Mouse (Mus musculus) MEL (cell line): Measurements from ENCODE around the gene Fank1.

Experiments
- CTCF ChIP-seq, 3 experiments: IDR thresholded peaks in 2 of 3; conservative IDR thresholded peaks in 1 of 3; 2 replicates each; pipeline ENCODE4 v1.5.1; 2011 to 2012; ENCODE audit warnings: low read length in 3 of 3, low read depth in 2 of 3, mild to moderate bottlenecking in 2 of 3, improper control_type of control experiment in 1 of 3, inconsistent platforms in 1 of 3, mixed read lengths in 1 of 3, moderate library complexity in 1 of 3; ENCODE audit not compliant: control insufficient read depth in 1 of 3, insufficient read depth in 1 of 3, poor library complexity in 1 of 3, severe bottlenecking in 1 of 3
- EP300 ChIP-seq, 2 experiments: IDR thresholded peaks; 2 replicates each; pipeline ENCODE4 v1.6.1; 2011; ENCODE audit warnings: improper control_type of control experiment in 2 of 2, low read length in 2 of 2, low read depth in 1 of 2, mild to moderate bottlenecking in 1 of 2
- KAT2A ChIP-seq: conservative IDR thresholded peaks from 2 replicates; pipeline ENCODE4 v1.6.1; 2012; ENCODE audit warnings: low read depth, low read length, improper control_type of control experiment, inconsistent platforms
- MAX ChIP-seq: IDR thresholded peaks from 2 replicates; pipeline ENCODE4 v1.6.1; 2011; ENCODE audit warnings: low read length, improper control_type of control experiment
- MXI1 ChIP-seq: IDR thresholded peaks from 2 replicates; pipeline ENCODE4 v1.6.1; 2011; ENCODE audit warnings: mild to moderate bottlenecking, low read depth, low read length, improper control_type of control experiment
- POLR2A ChIP-seq, 2 experiments: IDR thresholded peaks; 2 replicates each; pipeline ENCODE4 v1.6.1; 2011 to 2012; ENCODE audit warnings: low read length in 2 of 2, mild to moderate bottlenecking in 2 of 2, control low read depth in 1 of 2, improper control_type of control experiment in 1 of 2, low read depth in 1 of 2, moderate library complexity in 1 of 2; ENCODE audit not compliant: control insufficient read depth in 1 of 2, insufficient read depth in 1 of 2, poor library complexity in 1 of 2
- POLR2AphosphoS2 ChIP-seq: IDR thresholded peaks from 2 replicates; pipeline ENCODE4 v1.6.1; 2011; ENCODE audit warnings: low read length, improper control_type of control experiment
- RCOR1 ChIP-seq: IDR thresholded peaks from 2 replicates; pipeline ENCODE4 v1.6.1; 2012; ENCODE audit warnings: low read depth, mild to moderate bottlenecking, inconsistent platforms, low read length, improper control_type of control experiment
- ZC3H11A ChIP-seq: IDR thresholded peaks from 2 replicates; pipeline ENCODE4 v1.6.1; 2012; ENCODE audit warnings: low read depth, mild to moderate bottlenecking, inconsistent platforms, low read length, improper control_type of control experiment
- ZMIZ1 ChIP-seq: IDR thresholded peaks from 2 replicates; pipeline ENCODE4 v1.6.1; 2012; ENCODE audit warnings: low read depth, mild to moderate bottlenecking, inconsistent platforms, low read length, improper control_type of control experiment, moderate library complexity
- ZNF384 ChIP-seq: IDR thresholded peaks from 2 replicates; pipeline ENCODE4 v1.6.1; 2012; ENCODE audit warnings: low read depth, mild to moderate bottlenecking, inconsistent platforms, low read length, improper control_type of control experiment

- no peak for TF ChIP-seq CTCF (IDR thresholded peaks at IDR 0.05 in 2 of 3, conservative IDR thresholded peaks at IDR 0.05 in 1 of 3; ENCODE audit: control insufficient read depth in 1 of 3, insufficient read depth in 1 of 3, low read depth in 2 of 3, low read length in 3 of 3, poor library complexity in 1 of 3, severe bottlenecking in 1 of 3)
- no peak for TF ChIP-seq MAX
- TF ChIP-seq RCOR1 = no peak
- TF ChIP-seq ZMIZ1 = no peak
- TF ChIP-seq ZNF384 = no peak
- no peak for TF ChIP-seq POLR2A (IDR thresholded peaks at IDR 0.05; ENCODE audit: control insufficient read depth in 1 of 2, insufficient read depth in 1 of 2, low read depth in 1 of 2, low read length in 2 of 2, poor library complexity in 1 of 2)
- no peak for TF ChIP-seq POLR2AphosphoS2
- TF ChIP-seq EP300 (IDR thresholded peaks at IDR 0.05; ENCODE audit: low read depth in 1 of 2, low read length in 2 of 2) = no peak
- TF ChIP-seq KAT2A = no peak
- TF ChIP-seq MXI1 = no peak
- TF ChIP-seq ZC3H11A = no peak
Measured at GRCm38 (mm10) chr7:133858506-133858905, 81.8 kb downstream of the Fank1 start.
